Mouse (Mus musculus) spleen, adult 2 months (tissue): ENCODE data around the gene Slc7a6os.

Experiments
- CTCF ChIP-seq: fragments of 200-500 bp; IDR thresholded peaks from 2 replicates; pipeline ENCODE4 v1.5.1; 2011; ENCODE audit warnings: mild to moderate bottlenecking, inconsistent platforms; ENCODE audit not compliant: insufficient read depth, insufficient read length, insufficient replicate concordance; ENCODE audit errors: extremely low read depth
- POLR2A ChIP-seq: fragments of 200-500 bp; IDR thresholded peaks from 2 replicates; pipeline ENCODE4 v1.6.1; 2011; ENCODE audit warnings: low read depth, low read length, inconsistent platforms

DNA sequence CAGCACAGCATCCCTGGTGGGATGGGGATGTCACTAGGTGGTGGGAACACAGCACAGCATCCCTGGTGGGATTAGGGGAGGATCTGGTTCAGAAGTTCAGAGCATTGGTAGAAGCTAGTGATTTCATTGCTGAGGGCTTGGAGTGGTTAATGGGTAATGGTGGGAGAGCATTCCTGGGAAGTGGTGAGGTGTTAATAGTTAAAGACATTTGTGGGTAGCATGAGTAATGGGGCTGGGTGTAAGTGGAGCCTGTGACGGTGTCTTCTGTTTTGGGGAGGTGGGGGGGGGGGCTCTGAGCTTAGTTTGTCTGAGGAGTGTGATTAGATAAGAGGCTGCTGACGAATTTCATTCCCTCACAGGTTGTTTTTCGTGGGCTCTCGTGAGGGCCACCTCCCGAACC, 16.7 kb downstream of the Slc7a6os start:
- TF ChIP-seq CTCF (no peak), POLR2A (no peak)
